Mouse (Mus musculus) layer of hippocampus, adult 2 months (tissue): ENCODE results near the gene Fastkd5. TPM values are rescaled to one million over a fixed set of nuclear protein-coding genes. Genes with fewer than 3 reads are reported as not detected.
A peak's percentile ranks its signal among the peaks of the same experiment; 100 is the strongest.

Experiments
- DNase-seq, 2 experiments: peaks; one replicate each; pipeline ENCODE4 v3.0.0; 2022; ENCODE audit warnings: low spot score in 2 of 2
- H3K27ac ChIP-seq: fragments of 200-600 bp; 2 replicates; pipeline ENCODE4 v1.8.1; 2022
- H3K4me3 ChIP-seq: fragments of 200-600 bp; 2 replicates; pipeline ENCODE4 v1.8.1; 2022; ENCODE audit warnings: mild to moderate bottlenecking
- CTCF ChIP-seq: fragments of 200-600 bp; conservative IDR thresholded peaks from 2 replicates; pipeline ENCODE4 v1.8.1; 2022; ENCODE audit warnings: antibody characterized with exemption, mild to moderate bottlenecking, moderate library complexity
- total RNA-seq, 2 experiments: library from RNA; stranded (reverse); gene quantifications; 2 replicates each; pipeline ENCODE4 v1.2.3; 2021

Gene Fastkd5
- total RNA-seq, 2 experiments from 2014 or later = 8.8 to 8.9 TPM

- DNase-seq = no peak
- Histone ChIP-seq H3K4me3 (no peak overlapping the region), H3K27ac (peak overlapping the region; percentile 49; the same call in 1 of the 2 replicates)
- TF ChIP-seq CTCF = no peak
These were observed 15.4 kb upstream of the Fastkd5 start for GRCm38 (mm10) chr2:130645198-130645597.

- DNase-seq = peak; percentile 91 to 95
- peak within 1 kb of the TSS; percentile 95 for H3K27ac ChIP-seq
- H3K4me3 ChIP-seq = peak within 1 kb of the TSS; percentile 80
- no peak for TF ChIP-seq CTCF
These were observed 13.0 kb upstream of the Fastkd5 start, which contains the start of gene Lzts3 for GRCm38 (mm10) chr2:130642684-130643369. TSS of gene Lzts3 (minus strand) at chr2:130642803.

GRCm38 (mm10) chr2:130642197-130642660 is 12.4 kb upstream of the Fastkd5 start:
- no peak for DNase-seq
- TF ChIP-seq CTCF = no peak

GRCm38 (mm10) chr2:130641351-130642025 is 11.7 kb upstream of the Fastkd5 start:
- Histone ChIP-seq H3K27ac (peak overlapping the region; percentile 95), H3K4me3 (peak overlapping the region; percentile 80)
- DNase-seq = no peak
- no peak for TF ChIP-seq CTCF

More at GRCm38 (mm10) chr2:130642197-130642660, 12.4 kb upstream of the Fastkd5 start:
- Histone ChIP-seq H3K27ac (peak overlapping the region; percentile 95), H3K4me3 (peak overlapping the region; percentile 80)

GRCm38 (mm10) chr2:130639276-130639675 is 9.4 kb upstream of the Fastkd5 start:
- peak overlapping the region; percentile 6; the same call in 1 of the 2 replicates for H3K4me3 ChIP-seq
- TF ChIP-seq CTCF = no peak
- H3K27ac ChIP-seq = peak overlapping the region; percentile 34
- no peak for DNase-seq

GRCm38 (mm10) chr2:130638101-130638611 is 8.3 kb upstream of the Fastkd5 start:
- DNase-seq = no peak
- no peak for TF ChIP-seq CTCF
- peak overlapping the region; percentile 34 for H3K27ac ChIP-seq

GRCm38 (mm10) chr2:130635847-130636246 is 6.0 kb upstream of the Fastkd5 start:
- H3K27ac ChIP-seq = peak overlapping the region; percentile 84
- no peak for TF ChIP-seq CTCF
- DNase-seq = no peak

More at GRCm38 (mm10) chr2:130638101-130638611, 8.3 kb upstream of the Fastkd5 start:
- H3K4me3 ChIP-seq = peak overlapping the region; percentile 2; the same call in 1 of the 2 replicates

GRCm38 (mm10) chr2:130634739-130635411 is 5.0 kb upstream of the Fastkd5 start:
- TF ChIP-seq CTCF = 0 out of 2 replicates have a peak, but pooled peaks have one; percentile 10
- DNase-seq = no peak
- Histone ChIP-seq H3K4me3 (no peak overlapping the region), H3K27ac (peak overlapping the region; percentile 84)

More at GRCm38 (mm10) chr2:130635847-130636246, 6.0 kb upstream of the Fastkd5 start:
- no peak overlapping the region; the same call in 1 of the 2 replicates for H3K4me3 ChIP-seq

- Histone ChIP-seq H3K27ac (peak overlapping the region; percentile 84), H3K4me3 (no peak overlapping the region)
- TF ChIP-seq CTCF = no peak
These were observed 4.3 kb upstream of the Fastkd5 start for GRCm38 (mm10) chr2:130634006-130634738.

GRCm38 (mm10) chr2:130632887-130633675 is 3.3 kb upstream of the Fastkd5 start:
- no peak for DNase-seq
- H3K4me3 ChIP-seq = no peak overlapping the region
- peak overlapping the region; percentile 84 for H3K27ac ChIP-seq
- no peak for TF ChIP-seq CTCF

More at GRCm38 (mm10) chr2:130634006-130634738, 4.3 kb upstream of the Fastkd5 start:
- DNase-seq = no peak

- Histone ChIP-seq H3K4me3 (no peak overlapping the region), H3K27ac (peak overlapping the region; percentile 51; the same call in 1 of the 2 replicates)
- no peak for TF ChIP-seq CTCF
- DNase-seq = no peak
These were observed 2.6 kb upstream of the Fastkd5 start for GRCm38 (mm10) chr2:130632416-130632815.
